Mouse (Mus musculus): Measurements from ENCODE around the gene Gstt3. TPM values are rescaled to one million over a fixed set of nuclear protein-coding genes. Genes with fewer than 3 reads are reported as not detected.

Gstt3 gene
- 99.8 and 148 TPM in 2 replicates for polyA plus RNA-seq (2012; rRNA removed)

DNA sequence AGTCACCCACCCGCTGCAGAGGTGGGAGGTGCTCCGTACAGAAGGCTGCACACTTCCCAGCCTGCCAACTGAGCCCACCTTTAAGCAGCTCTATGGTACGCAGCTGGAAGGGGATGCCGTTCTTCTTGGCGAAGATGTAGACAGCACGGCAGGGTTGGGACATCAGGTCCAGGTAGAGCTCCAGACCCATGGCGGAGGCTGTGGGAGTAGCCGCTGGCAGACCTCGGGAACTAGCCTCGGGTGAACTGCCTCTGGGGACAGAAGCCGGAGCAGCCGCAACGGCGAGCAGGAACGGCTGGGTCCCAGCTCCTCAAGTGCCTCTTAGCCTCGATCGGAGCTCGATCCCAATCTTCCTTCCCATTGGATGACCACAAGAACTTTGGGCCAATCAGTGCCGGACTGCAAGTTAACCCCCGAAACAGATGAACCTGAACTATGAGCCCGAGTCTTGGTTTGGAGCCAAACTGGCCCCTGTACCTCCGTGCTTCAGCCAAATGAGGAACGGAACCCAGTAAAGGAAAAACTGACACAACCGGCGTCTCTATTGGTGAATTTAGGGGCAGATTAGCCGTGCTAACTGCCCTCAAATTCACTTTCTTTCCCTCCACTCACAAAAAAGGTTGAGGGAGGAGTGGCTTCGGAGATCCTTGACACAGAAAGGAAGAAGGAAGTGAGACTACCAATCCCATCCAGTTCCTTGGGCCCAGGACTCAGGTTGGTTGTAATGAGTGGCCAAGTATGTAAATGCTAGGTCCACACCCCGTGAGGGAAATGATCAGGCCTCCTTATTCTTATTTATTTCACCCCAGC is at the start of gene Gstt3, which contains the start of gene Gm20441:
Gstt3 (minus strand) TSS at position 646 of the 810 bp plus-strand sequence.
Gm20441 (minus strand) TSS at position 186 of the 810 bp plus-strand sequence.
- DNase-seq (ENCODE audit: low read depth) = peak; percentile 67

DNA sequence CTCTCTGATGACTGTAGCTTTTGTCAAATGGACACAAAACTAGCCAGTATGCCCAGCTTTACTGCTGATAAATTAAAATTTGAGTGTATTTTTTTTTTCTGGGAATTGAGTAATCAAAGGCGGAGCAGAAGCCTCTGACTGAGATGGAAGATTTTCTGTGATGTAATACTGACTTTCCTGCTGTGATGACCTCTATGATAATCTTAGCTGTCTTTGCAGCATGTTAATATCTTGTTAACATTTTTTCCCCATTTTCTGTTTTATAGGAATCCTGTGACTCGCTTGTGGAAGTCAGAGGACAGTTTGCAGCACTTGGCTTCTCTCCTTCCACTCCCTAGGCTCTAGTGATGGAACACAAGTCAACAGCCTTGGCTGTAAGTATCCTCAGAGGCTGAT is 49.1 kb upstream of the Gstt3 start:
- no peak for DNase-seq (ENCODE audit: low read depth)

DNA sequence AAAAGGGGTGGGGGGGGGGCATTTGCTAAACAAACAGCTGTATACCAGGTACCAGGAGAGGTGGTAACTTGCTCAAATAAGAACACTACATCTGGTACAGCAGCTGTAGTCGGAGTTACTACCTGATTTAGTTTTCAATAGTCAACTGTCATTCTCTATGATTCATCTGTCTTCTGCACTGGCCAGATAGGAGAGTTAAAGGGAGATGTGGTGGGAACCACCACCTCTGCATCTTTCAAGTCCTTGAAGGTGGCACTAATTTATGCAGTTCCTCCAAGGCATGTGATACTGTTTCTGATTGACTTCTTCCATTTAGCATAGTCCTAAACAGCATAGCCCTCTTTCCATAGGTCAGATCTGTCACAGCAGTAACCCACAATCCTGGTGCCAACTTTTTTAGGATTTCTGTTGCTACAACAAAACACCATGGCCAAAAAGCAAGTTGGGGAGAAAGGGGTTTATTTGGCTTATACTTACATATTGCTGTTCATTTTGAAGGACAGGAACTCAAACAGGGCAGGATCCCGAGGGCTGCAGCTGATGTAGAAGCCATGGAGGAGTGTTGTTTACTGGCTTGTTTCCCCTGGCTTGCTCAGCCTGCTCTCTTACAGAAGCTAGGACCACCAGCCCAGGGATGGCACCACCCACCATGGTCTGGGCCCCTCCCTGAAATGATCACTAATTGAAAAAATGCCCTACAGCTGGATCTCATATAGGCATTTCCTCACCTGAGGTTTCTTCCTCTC is 48.5 kb upstream of the Gstt3 start:
- DNase-seq (ENCODE audit: low read depth) = no peak

DNA sequence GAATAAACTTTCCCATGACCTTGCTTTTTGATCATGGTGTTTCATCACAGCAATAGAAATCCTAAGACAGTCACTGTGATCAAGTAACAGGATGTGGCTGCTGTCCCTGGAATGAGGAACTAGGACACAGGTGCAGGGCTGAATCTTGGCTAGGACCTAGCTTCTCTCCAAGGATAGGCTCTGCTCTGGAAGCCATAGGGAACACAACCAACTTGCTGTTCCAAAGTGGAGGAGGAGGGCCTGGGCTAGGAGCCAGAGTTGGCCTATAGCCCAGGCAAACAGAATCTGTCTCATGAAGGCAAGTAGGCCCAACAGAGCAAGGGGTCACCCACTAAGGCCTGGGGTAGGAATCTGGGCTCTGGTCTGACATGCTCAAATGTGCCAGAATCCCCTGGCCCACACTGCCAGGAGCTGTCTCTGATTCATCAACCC is 47.3 kb upstream of the Gstt3 start:
- DNase-seq (ENCODE audit: low read depth) = peak; percentile 94

DNA sequence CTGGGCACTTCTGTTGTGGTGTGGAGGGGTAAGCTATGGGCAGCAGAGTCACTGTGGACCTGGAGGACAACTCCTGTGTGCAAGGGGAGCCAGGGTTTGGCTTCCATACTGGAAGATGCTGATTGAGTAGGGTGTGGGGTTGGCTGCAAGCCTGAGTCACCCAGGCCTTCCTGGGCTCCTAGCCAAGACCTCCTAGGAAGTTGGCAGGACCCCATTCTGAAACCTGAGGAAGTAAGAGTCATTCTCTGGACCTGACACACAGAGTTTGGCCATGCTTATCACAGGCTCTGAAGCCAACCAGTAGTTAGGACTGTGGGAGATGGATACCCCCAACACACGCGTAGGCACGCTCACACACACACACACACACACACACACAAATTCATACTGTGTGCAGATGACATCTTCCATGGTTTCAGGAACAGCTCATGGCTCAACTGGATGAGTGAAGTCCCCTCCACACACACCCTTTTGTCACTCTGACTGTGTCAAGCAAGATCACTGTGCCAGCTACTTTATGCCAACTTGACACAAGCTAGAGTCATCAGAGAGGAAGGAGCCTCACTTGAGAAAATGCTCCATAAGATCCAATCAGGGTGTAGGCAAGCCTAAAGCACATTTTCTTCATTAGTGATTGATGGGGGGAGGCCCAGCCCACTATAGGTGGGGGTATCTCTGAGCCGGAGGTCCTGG is 46.6 kb upstream of the Gstt3 start:
- no peak for DNase-seq (ENCODE audit: low read depth)

DNA sequence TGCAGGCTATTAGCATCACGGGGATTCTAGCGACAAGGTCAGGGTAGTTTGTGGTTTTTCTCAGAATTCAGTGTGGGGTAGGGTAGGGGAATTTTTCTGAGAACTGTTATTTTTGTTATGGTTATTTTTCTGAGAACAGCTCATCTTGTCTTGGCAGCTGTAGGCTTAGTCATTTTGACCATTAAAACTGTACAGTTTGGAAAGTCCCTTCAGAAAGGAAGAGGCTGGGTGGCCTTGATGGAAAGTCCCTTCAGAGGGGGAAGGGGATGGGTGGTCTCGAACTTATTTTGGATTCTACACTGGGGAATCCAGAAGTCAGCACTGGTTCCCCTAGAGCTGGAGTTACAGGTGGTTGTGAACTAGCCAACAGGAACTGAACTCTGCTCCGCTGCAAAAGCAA is 43.3 kb upstream of the Gstt3 start:
- no peak for DNase-seq (ENCODE audit: low read depth)

DNA sequence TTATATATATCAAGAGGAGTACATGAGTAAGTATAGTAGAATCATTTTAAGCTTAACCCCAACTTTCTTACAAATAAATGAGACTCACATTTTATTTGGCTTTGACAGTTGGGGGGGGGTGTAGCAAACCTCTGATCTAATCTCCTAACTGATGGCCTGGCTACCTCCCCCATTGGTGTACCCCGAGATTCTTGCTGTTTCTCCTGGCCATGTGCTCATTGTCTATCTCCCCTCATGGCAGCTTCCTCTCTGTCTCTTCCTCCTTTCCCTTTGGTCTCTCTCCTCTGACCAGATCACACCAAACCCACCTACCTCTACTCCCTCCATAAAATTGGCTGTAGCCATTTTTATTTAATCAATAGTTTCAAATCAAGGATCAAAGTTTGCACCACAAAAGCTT is 42.6 kb upstream of the Gstt3 start:
- no peak for DNase-seq (ENCODE audit: low read depth)

DNA sequence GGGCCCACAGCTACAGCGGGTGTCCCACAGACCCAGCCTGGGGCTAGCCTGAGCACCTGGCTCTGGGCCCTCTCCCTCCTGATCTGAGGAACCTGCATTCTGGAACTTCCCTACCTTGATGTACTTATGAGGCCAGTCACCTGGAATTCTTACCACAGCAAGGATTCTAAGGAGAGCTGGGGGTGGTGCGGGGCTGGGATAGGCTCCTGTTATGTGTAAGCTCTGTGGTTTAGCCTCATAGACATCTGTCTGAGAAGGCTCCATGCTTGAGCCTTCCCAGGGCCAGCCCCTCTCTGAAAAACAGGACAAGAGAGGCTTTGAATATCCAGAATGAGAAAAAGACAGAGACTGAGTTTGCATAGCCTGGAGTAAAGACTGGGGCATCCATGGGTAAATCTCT is 41.2 kb upstream of the Gstt3 start, which contains the start of gene Gstt4:
Gstt4 (minus strand) TSS at position 101 of the 400 bp plus-strand sequence.
- DNase-seq (ENCODE audit: low read depth) = no peak

DNA sequence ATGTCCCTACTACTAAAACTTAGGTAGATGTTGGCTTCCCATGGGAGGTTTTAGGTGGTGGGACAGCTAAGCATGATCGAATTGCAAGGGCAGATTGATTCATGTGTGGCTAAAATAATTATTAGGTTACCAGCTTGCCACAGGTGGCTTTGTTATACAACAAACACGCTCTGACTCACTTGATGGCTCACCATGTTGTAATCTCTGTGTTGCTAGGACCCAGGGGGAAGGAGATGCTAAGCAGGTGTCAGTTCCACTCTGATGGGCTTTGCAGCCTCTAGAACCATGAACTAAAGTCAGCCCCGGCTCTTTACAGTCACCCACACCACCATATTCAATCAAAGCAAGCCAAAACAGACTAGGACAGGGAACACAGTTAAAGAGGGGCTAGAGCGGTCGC is 38.7 kb upstream of the Gstt3 start:
- DNase-seq (ENCODE audit: low read depth) = no peak

- no peak for DNase-seq (ENCODE audit: low read depth)
Observed at GRCm38 (mm10) chr10:75818641-75819040, 37.4 kb upstream of the Gstt3 start.

DNA sequence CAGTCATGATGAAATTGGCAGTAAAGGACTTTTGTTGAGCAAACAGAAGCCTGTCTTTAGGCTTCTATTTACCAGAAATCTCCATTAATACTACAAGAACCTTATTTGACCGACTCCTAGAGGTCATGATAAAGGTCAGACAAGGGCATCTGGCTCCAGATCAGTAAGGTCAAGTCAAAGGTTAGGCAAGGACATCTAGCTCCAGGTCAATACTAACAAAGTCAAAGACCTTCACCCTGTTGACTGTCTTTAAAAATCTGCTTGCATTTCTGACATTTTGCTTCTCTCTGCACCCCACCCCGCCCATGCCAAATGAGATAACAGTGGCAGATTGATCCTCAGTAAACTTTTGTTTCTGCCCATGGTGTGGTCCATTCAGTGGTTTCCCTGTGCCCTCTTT is 23.0 kb upstream of the Gstt3 start:
- no peak for DNase-seq (ENCODE audit: low read depth)

DNA sequence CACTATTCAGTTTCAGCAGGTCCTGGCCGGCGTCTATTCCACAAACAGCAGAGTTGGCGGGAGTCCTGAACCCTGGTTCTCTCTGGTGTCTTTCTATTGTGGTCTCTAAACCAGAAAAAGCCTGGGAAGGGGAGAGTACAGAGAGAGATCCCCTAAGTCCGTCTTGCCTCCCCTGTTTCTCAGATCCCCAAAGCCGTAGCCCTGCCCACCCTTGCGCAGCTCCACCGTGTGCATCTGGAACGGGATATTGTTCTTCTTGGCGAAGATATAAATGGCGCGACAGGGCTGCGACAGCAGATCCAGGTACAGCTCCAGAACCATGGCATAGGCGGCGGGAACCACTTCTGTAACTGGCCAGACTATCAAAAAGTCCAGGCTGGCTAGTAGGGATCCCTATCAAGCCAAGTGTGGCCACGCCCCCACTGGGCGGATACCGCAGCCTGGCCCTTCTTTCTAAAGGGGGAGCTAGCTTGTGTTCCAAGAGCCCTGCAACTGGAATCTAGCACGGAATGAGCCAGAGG is 17.0 kb upstream of the Gstt3 start, which contains the start of gene Gstt1:
Gstt1 (minus strand) TSS at position 409 of the 521 bp plus-strand sequence.
- DNase-seq (ENCODE audit: low read depth) = no peak

DNA sequence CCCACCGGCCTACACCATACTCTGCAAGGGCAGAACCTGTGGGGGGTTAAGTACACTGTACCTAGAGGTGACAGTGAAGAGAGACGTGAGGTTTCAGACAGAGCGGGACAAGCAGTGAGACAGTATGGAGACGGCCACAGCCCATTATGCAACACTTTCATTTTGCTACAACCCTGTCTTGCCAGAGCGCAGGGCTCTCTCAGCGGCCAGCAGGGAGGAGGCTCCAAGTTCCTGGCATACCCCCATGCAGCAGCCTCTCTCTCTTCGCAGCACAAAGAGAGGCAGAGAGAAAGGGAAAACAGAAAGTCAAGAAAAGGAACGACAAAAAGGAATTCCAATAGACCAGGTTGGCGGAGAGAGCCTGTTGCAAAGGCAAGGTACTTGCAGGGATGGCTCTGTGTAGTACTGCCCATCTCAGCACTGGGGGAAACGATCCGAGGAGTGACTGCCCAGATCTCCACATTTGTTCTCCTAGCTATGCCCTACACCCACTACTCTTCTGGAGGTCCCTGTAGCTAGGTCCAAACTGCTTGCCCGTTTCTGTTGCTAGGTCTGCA is 16.5 kb upstream of the Gstt3 start:
- no peak for DNase-seq (ENCODE audit: low read depth)

DNA sequence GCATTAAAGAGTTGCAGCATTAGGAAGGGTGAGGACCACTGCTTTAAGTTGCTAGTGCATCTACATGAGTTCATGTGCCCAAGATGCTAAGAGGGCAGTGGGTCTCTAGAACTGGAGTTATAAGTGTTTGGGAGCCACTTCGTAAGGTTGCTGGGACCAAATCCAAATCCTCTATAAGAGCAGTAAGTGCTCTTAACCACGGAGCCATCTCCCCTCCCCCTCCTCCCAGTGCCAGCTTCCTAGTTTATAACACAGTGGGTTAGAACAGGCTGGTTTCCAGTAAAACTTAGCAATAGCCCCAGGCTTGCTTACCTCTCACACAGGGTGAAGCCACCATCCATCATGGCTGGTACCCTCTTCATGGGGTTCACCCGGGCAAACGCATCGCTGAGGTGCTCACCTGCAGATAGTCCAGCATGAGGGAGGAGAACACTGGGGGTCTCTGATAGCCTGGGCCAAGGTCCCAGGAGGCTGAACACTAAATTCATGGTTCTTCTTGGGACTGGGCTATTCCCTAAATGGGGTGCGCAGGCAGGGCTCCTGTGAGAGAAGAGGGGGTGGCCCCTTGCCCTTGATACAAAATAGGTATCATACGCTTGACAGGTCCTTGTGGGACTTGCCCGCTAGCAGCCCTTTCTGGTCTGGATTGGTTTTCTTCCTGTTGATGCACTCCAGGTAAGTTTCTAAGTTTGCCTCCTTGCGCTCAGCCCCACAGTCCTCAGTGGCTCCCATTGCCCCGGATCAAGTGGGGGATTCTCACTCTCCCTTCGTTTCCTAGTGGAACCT is 15.7 kb upstream of the Gstt3 start:
- no peak for DNase-seq (ENCODE audit: low read depth)

GRCm38 (mm10) chr10:75794880-75795279 is 13.7 kb upstream of the Gstt3 start:
- no peak for DNase-seq (ENCODE audit: low read depth)

DNA sequence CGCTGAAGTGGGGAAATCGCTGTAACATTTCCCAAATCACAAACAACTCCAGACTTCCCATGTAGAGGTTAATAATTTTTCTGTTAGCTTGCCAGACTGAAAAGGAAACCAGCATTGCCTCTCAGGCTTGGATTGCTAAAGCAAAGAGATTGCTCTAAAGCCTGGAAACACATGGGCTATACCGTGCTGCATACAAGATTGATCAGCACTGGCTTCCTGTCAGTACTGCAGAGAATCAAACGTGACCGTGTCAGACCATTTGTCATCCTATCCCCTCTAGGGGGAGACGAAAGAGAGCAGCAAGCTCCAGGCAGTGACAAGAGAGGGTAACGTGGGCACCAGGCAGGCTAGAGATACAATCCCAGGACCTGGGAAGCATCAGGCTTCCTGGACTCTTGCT is 9.6 kb upstream of the Gstt3 start:
- DNase-seq (ENCODE audit: low read depth) = no peak

- DNase-seq (ENCODE audit: low read depth) = no peak
Observed at GRCm38 (mm10) chr10:75789841-75790240, 8.6 kb upstream of the Gstt3 start.

GRCm38 (mm10) chr10:75789081-75789735 is 8.0 kb upstream of the Gstt3 start:
- DNase-seq (ENCODE audit: low read depth) = no peak

GRCm38 (mm10) chr10:75788277-75788676 is 7.1 kb upstream of the Gstt3 start:
- no peak for DNase-seq (ENCODE audit: low read depth)

DNA sequence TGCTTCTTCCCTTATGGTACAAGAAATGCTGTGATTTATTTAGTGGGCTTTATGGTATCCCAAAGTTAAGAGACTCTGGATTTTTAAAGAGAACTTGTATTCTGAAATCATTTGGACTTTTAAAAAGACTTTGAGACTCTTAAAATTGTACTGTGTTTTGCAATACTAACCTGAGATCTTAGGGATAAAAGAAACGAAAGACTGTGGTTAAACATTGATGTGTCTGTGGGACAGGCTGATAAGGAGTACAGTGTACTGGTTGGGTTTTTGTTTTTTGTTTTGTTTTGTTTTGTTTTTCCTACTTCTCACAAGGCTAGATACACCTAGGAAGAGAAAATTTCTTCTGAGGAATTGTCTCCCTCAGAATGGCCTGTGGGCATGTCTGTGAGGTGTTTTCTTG is 4.2 kb upstream of the Gstt3 start:
- no peak for DNase-seq (ENCODE audit: low read depth)
